Mouse (Mus musculus): ENCODE results near the gene Scn3a.

DNA sequence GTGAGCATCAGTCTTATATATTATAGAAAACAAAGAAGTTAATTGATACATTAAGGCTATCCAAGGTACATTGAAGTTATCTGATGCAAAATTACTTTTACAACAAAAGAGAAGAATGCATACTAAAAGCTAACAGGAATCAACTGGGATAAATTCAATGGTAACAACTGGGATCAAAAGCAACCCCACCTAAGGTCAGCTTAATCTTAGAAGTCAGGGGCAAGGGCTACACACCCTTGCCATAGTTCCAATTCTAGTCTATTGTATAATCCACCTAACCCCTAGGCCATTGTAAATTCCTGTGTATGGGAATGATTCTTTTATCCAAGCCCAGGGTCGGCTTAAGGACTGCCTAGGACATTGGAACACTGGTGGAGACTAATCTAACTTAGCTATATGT is 130.5 kb downstream of the Scn3a start:
- TF ChIP-seq MAFK (IDR thresholded peaks at IDR 0.05; ENCODE audit: insufficient read depth, low read depth, low read length), result no peak
- TF ChIP-seq ZNF384 (IDR thresholded peaks at IDR 0.05; ENCODE audit: low read depth, low read length), result no peak
- no peak for TF ChIP-seq ZC3H11A (IDR thresholded peaks at IDR 0.05; ENCODE audit: borderline replicate concordance, low read depth, low read length)
